Mouse (Mus musculus) skeletal muscle tissue, adult 2 months (tissue): ENCODE measurements around the gene 4933428G20Rik.
A peak's percentile ranks its signal among the peaks of the same experiment; 100 is the strongest.

Experiments
- DNase-seq: peaks from one replicate; pipeline ENCODE4 v3.0.0-alpha.2; 2012; ENCODE audit warnings: low read depth, low spot score

Gene 4933428G20Rik

GRCm38 (mm10) chr11:97463166-97463565 is 37.0 kb downstream of the 4933428G20Rik start:
- DNase-seq, result no peak

GRCm38 (mm10) chr11:97462538-97462937 is 37.6 kb downstream of the 4933428G20Rik start:
- no peak for DNase-seq

- no peak for DNase-seq
Measured at GRCm38 (mm10) chr11:97461307-97461820, 38.8 kb downstream of the 4933428G20Rik start.

GRCm38 (mm10) chr11:97457120-97457519 is 43.0 kb downstream of the 4933428G20Rik start:
- DNase-seq, result no peak

GRCm38 (mm10) chr11:97451625-97452024 is 48.5 kb downstream of the 4933428G20Rik start:
- DNase-seq, result no peak

- no peak for DNase-seq
Measured at GRCm38 (mm10) chr11:97450305-97450922, 49.7 kb downstream of the 4933428G20Rik start.

- peak; percentile 84 for DNase-seq
Measured at GRCm38 (mm10) chr11:97449601-97450293, 50.4 kb downstream of the 4933428G20Rik start.

- no peak for DNase-seq
Measured at GRCm38 (mm10) chr11:97448611-97449394, 51.3 kb downstream of the 4933428G20Rik start.

GRCm38 (mm10) chr11:97447979-97448378 is 52.2 kb downstream of the 4933428G20Rik start:
- no peak for DNase-seq

GRCm38 (mm10) chr11:97445999-97446511 is 54.1 kb downstream of the 4933428G20Rik start:
- no peak for DNase-seq

- no peak for DNase-seq
Measured at GRCm38 (mm10) chr11:97445596-97445995, 54.5 kb downstream of the 4933428G20Rik start.

- DNase-seq, result no peak
Measured at GRCm38 (mm10) chr11:97442891-97443675, 57.1 kb downstream of the 4933428G20Rik start.

- no peak for DNase-seq
Measured at GRCm38 (mm10) chr11:97441658-97442125, 58.4 kb downstream of the 4933428G20Rik start.

GRCm38 (mm10) chr11:97441036-97441657 is 59.0 kb downstream of the 4933428G20Rik start:
- DNase-seq, result no peak
